Mouse (Mus musculus): Measurements from ENCODE around the gene Gpr146. TPM values are rescaled to one million over a fixed set of nuclear protein-coding genes. Genes with fewer than 3 reads are reported as not detected.
"Not testable (repeated sequence)": the region's sequence is repeated elsewhere in the genome, so short reads cannot be mapped to it uniquely, and the experiment has no call there.

The Gpr146 gene
- 10 to 100 TPM; 43.1 to 55.6 (median 47.0) TPM for total RNA-seq (2022)

GRCm38 (mm10) chr5:139377468-139378270 is at the start of gene Gpr146:
TSS of gene Gpr146 (plus strand) at chr5:139377697.
- DNase-seq (ENCODE audit: low spot score) = peak; percentile 74

GRCm38 (mm10) chr5:139330766-139331165 is 46.7 kb upstream of the Gpr146 start:
- DNase-seq (ENCODE audit: low spot score) = no peak

GRCm38 (mm10) chr5:139331742-139332141 is 45.8 kb upstream of the Gpr146 start:
- peak; percentile 74 for DNase-seq (ENCODE audit: low spot score)

GRCm38 (mm10) chr5:139332590-139333272 is 44.8 kb upstream of the Gpr146 start:
- DNase-seq (ENCODE audit: low spot score) = no peak

GRCm38 (mm10) chr5:139333301-139334013 is 44.0 kb upstream of the Gpr146 start:
- no peak for DNase-seq (ENCODE audit: low spot score)

- DNase-seq (ENCODE audit: low spot score) = not testable (repeated sequence)
These were observed 43.1 kb upstream of the Gpr146 start for GRCm38 (mm10) chr5:139334394-139334793.

GRCm38 (mm10) chr5:139335634-139336033 is 41.9 kb upstream of the Gpr146 start:
- DNase-seq (ENCODE audit: low spot score) = no peak

- DNase-seq (ENCODE audit: low spot score) = no peak
These were observed 39.6 kb upstream of the Gpr146 start for GRCm38 (mm10) chr5:139337826-139338370.

GRCm38 (mm10) chr5:139338403-139338802 is 39.1 kb upstream of the Gpr146 start:
- no peak for DNase-seq (ENCODE audit: low spot score)

- no peak for DNase-seq (ENCODE audit: low spot score)
These were observed 38.6 kb upstream of the Gpr146 start for GRCm38 (mm10) chr5:139338891-139339290.

GRCm38 (mm10) chr5:139344021-139344686 is 33.3 kb upstream of the Gpr146 start:
- DNase-seq (ENCODE audit: low spot score) = peak; percentile 71

GRCm38 (mm10) chr5:139344687-139345363 is 32.7 kb upstream of the Gpr146 start:
- DNase-seq (ENCODE audit: low spot score) = peak; percentile 96

GRCm38 (mm10) chr5:139345364-139345714 is 32.2 kb upstream of the Gpr146 start:
- no peak for DNase-seq (ENCODE audit: low spot score)

GRCm38 (mm10) chr5:139347225-139347624 is 30.3 kb upstream of the Gpr146 start:
- DNase-seq (ENCODE audit: low spot score) = no peak

GRCm38 (mm10) chr5:139349713-139350112 is 27.8 kb upstream of the Gpr146 start:
- DNase-seq (ENCODE audit: low spot score) = no peak

- DNase-seq (ENCODE audit: low spot score) = no peak
These were observed 26.4 kb upstream of the Gpr146 start, which contains the start of gene Cox19 for GRCm38 (mm10) chr5:139351134-139351533. TSS of gene Cox19 (minus strand) at chr5:139351418.

GRCm38 (mm10) chr5:139351628-139352027 is 25.9 kb upstream of the Gpr146 start:
- no peak for DNase-seq (ENCODE audit: low spot score)

- DNase-seq (ENCODE audit: low spot score) = no peak
These were observed 25.2 kb upstream of the Gpr146 start, which contains the start of gene Cyp2w1 for GRCm38 (mm10) chr5:139352317-139352716. TSS of gene Cyp2w1 (plus strand) at chr5:139352617.

- DNase-seq (ENCODE audit: low spot score) = no peak
These were observed 24.0 kb upstream of the Gpr146 start for GRCm38 (mm10) chr5:139353496-139353895.

GRCm38 (mm10) chr5:139353946-139354345 is 23.6 kb upstream of the Gpr146 start:
- DNase-seq (ENCODE audit: low spot score) = no peak

Data from heart, adult 8-10 months (tissue).